9 mouse cellular contexts compared by ENCODE assay signal in the genomic region with DNA sequence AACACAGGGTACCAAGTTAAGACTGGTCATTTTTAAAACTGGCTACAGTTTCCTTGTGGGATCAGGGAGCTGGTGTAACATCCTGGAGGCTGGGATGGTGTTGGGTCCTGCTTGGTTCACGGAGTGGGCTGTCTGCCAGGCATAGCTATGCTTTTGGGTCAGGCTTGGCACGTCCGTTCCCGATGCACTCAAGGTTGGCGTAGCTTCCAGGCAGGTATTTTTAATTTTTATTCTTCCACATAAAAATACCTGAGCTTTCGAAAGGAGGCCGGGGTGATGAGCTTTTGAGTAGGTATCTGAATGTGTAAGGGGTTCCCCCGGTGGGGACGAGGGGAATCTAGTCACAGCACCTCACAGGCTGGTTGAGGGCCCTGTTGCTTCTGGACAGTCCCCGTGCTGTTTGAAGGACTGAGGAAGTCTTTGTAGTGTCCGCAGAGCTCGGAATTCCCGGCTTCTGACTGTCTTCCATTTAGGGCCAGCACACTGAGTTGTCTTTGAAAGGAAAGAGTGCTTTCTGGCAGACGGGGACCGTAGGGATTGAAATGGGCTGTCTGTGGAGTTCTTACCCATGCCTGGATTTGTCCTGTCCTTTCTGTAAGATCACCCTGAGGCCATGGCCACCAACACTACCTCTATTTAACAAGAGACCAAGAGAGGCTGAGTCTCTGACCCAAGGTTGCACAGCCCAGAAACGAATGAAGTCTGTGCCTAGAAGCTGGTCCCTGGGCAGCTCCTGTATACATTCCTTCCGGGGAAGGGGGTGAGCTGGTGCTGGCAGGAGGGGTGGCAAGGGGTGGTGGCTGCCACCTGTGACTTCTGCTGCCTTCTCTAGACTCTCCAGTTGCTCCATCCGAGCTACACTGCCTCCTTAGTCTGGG. TPM values are rescaled to one million over a fixed set of nuclear protein-coding genes. Genes with fewer than 3 reads are reported as not detected.
DNase-seq lines count a peak whose midpoint lies in the region; ATAC-seq lines count a peak whose summit lies in the region.
"Had no signal": no experiment of that assay in that cellular context is flagged by ENCODE, and none has a peak within 500 bp of the region (broad histone marks: within the 10 kb centered on the region; RNA-seq: fewer than 3 reads in every experiment).

No protein-coding gene starts in this region.

- peaks cover 65% of the 10 kb centered on the region for H3K79me2 ChIP-seq in macrophage (ENCODE audit: inconsistent target)

- ATAC-seq in heart, embryonic 14.5 days (ENCODE audit: insufficient number of reproducible peaks, insufficient read depth, low FRiP score, low read depth), result no peak
- ATAC-seq in CD4-positive, CD25-positive, alpha-beta regulatory T cell, adult 4 months, result no peak

- no peaks in the 10 kb centered on the region for H3K27me3 ChIP-seq in heart, embryonic 14.5 days (ENCODE audit: control insufficient read depth, insufficient read depth, low read length)

- H3K4me3 ChIP-seq in heart, embryonic 14.5 days (ENCODE audit: control insufficient read depth in 1 of 2, insufficient read depth in 1 of 2, low read depth in 1 of 2, low read length in 2 of 2), result peak overlapping the region; percentile 96 to 98
- peak overlapping the region; percentile 76 for H3K4me3 ChIP-seq in macrophage (ENCODE audit: inconsistent target)

- H3K9ac ChIP-seq in heart, embryonic 14.5 days (ENCODE audit: low read length), result peak overlapping the region; percentile 98

- H3K4me1 ChIP-seq in heart, embryonic 14.5 days (ENCODE audit: control insufficient read depth in 2 of 2, insufficient read depth in 2 of 2, low read length in 2 of 2), result peaks cover 24 to 37% of the 10 kb centered on the region in 2 experiments

- DNase-seq in embryo, embryonic 10 days (ENCODE audit: low spot score), result peak; percentile 33
- no peak for DNase-seq in embryo, embryonic 9.5 days (ENCODE audit: extremely low spot score)
- peak; percentile 79 to 81 for DNase-seq in cerebellum, adult 18-20 months
- peak; percentile 81 for DNase-seq in kidney, postnatal 10 days
- no peak for DNase-seq in embryo, embryonic 10.5 days (ENCODE audit: low spot score)

- 39% methylated on average over 18 of the region's 18 CpGs for WGBS in heart, embryonic 14.5 days
- 42% methylated on average over 18 of the region's 18 CpGs for WGBS in macrophage (ENCODE audit: missing documents)

- no peaks in the 10 kb centered on the region; the same call in 1 of the 2 replicates for H3K36me3 ChIP-seq in heart, embryonic 14.5 days (ENCODE audit: control insufficient read depth, insufficient read depth, low read length)
- no peaks in the 10 kb centered on the region for H3K36me3 ChIP-seq in macrophage (ENCODE audit: inconsistent target)

- peak overlapping the region; percentile 90 for H3K4me2 ChIP-seq in heart, embryonic 14.5 days (ENCODE audit: low read length)

- H3K9me3 ChIP-seq in heart, embryonic 14.5 days (ENCODE audit: control insufficient read depth, low read length), result no peaks in the 10 kb centered on the region

- peak overlapping the region; percentile 48 to 73; a peak in 3 of 4 replicates for H3K27ac ChIP-seq in heart, embryonic 14.5 days (replicated peaks in 1 of 2; ENCODE audit: control insufficient read depth in 1 of 2, insufficient read depth in 1 of 2, low read depth in 2 of 2, low read length in 2 of 2)
- peak overlapping the region; percentile 61 for H3K27ac ChIP-seq in macrophage

RNA-seq across cellular contexts. Expression of a gene that starts 1.7 kb away (rescaled TPM):
- polyA plus RNA-seq in heart, embryonic 14.5 days (2014; fragmentation: Nextera tagmentation; extraction: Ambion mirVana), result 14.4 and 19.1 TPM in 2 replicates
- 100 to 1,000 TPM; 147 to 750 (median 196) TPM for total RNA-seq in macrophage (2018; cell fraction: chromatin; rRNA removed)
- total RNA-seq in macrophage (2018; cell fraction: cytosol; rRNA removed), result 100 to 1,000 TPM in 5 of 26 experiments, 10 to 100 TPM in 21; 72.4 to 157 (median 88.1) TPM
- total RNA-seq in macrophage (2018; cell fraction: nucleus; rRNA removed), result 100 to 1,000 TPM; 108 to 337 (median 136) TPM
- 48.5 to 74.5 TPM (median 67.7 TPM) in 3 replicates for polyA plus RNA-seq in macrophage (2018)
- polyA plus RNA-seq in CD4-positive, CD25-positive, alpha-beta regulatory T cell, adult 4 months (2017; shearing (Covaris generic)), result 10 to 100 TPM; 14.5 to 23.4 TPM

RNA-seq across cellular contexts. Expression of a gene that starts 23.7 kb away (rescaled TPM):
- polyA plus RNA-seq in heart, embryonic 14.5 days (2014; fragmentation: Nextera tagmentation; extraction: Ambion mirVana), result 19.2 and 22.5 TPM in 2 replicates
- 10 to 100 TPM in 24 of 26 experiments, 1 to 10 TPM in 2; 6.2 to 80.4 (median 31.0) TPM for total RNA-seq in macrophage (2018; cell fraction: chromatin; rRNA removed)
- 10 to 100 TPM in 4 of 26 experiments, 1 to 10 TPM in 22; 2.0 to 12.0 (median 7.2) TPM for total RNA-seq in macrophage (2018; cell fraction: cytosol; rRNA removed)
- 10 to 100 TPM in 25 of 26 experiments, 1 to 10 TPM in 1; 4.8 to 59.3 (median 25.2) TPM for total RNA-seq in macrophage (2018; cell fraction: nucleus; rRNA removed)
- 6.7 to 11.2 TPM (median 7.2 TPM) in 3 replicates for polyA plus RNA-seq in macrophage (2018)
- polyA plus RNA-seq in CD4-positive, CD25-positive, alpha-beta regulatory T cell, adult 4 months (2017; shearing (Covaris generic)), result 10 to 100 TPM in 1 of 2 experiments, 1 to 10 TPM in 1; 9.9 to 18.6 TPM

RNA-seq across cellular contexts. Expression of a gene that starts 42.2 kb away (rescaled TPM):
- not detected in 2 replicates for polyA plus RNA-seq in heart, embryonic 14.5 days (2014; fragmentation: Nextera tagmentation; extraction: Ambion mirVana)
- total RNA-seq in macrophage (2018; cell fraction: chromatin; rRNA removed), result not detected
- total RNA-seq in macrophage (2018; cell fraction: cytosol; rRNA removed), result not detected
- total RNA-seq in macrophage (2018; cell fraction: nucleus; rRNA removed), result not detected
- not detected in 3 replicates for polyA plus RNA-seq in macrophage (2018)
- polyA plus RNA-seq in CD4-positive, CD25-positive, alpha-beta regulatory T cell, adult 4 months (2017; shearing (Covaris generic)), result not detected
- total RNA-seq: hematopoietic stem cell, adult 5-6 weeks had no signal

RNA-seq across cellular contexts. Expression of a gene that starts 51.0 kb away (rescaled TPM):
- polyA plus RNA-seq in heart, embryonic 14.5 days (2014; fragmentation: Nextera tagmentation; extraction: Ambion mirVana), result 1,183 and 1,268 TPM in 2 replicates
- total RNA-seq in macrophage (2018; cell fraction: chromatin; rRNA removed), result 100 to 1,000 TPM in 3 of 26 experiments, 10 to 100 TPM in 23; 33.9 to 262 (median 61.4) TPM
- total RNA-seq in macrophage (2018; cell fraction: cytosol; rRNA removed), result 1,000 to 10,000 TPM in 11 of 26 experiments, 100 to 1,000 TPM in 15; 571 to 1,302 (median 885) TPM
- total RNA-seq in macrophage (2018; cell fraction: nucleus; rRNA removed), result 100 to 1,000 TPM; 118 to 274 (median 175) TPM
- 520 to 1,272 TPM (median 1,219 TPM) in 3 replicates for polyA plus RNA-seq in macrophage (2018)
- polyA plus RNA-seq in CD4-positive, CD25-positive, alpha-beta regulatory T cell, adult 4 months (2017; shearing (Covaris generic)), result 1,000 to 10,000 TPM; 4,123 to 4,128 TPM

RNA-seq across cellular contexts. Expression of a gene that starts 56.8 kb away (rescaled TPM):
- 25.2 and 26.3 TPM in 2 replicates for polyA plus RNA-seq in heart, embryonic 14.5 days (2014; fragmentation: Nextera tagmentation; extraction: Ambion mirVana)
- total RNA-seq in macrophage (2018; cell fraction: chromatin; rRNA removed), result 100 to 1,000 TPM in 19 of 26 experiments, 10 to 100 TPM in 7; 62.0 to 244 (median 110) TPM
- total RNA-seq in macrophage (2018; cell fraction: cytosol; rRNA removed), result 10 to 100 TPM; 10.0 to 31.8 (median 20.5) TPM
- total RNA-seq in macrophage (2018; cell fraction: nucleus; rRNA removed), result 10 to 100 TPM; 33.2 to 96.2 (median 57.2) TPM
- polyA plus RNA-seq in macrophage (2018), result 12.9 to 25.7 TPM (median 22.1 TPM) in 3 replicates
- polyA plus RNA-seq in CD4-positive, CD25-positive, alpha-beta regulatory T cell, adult 4 months (2017; shearing (Covaris generic)), result 10 to 100 TPM; 25.2 to 36.2 TPM

Comparison
In these comparisons a context has a peak if more than half of its experiments do, and no peak if none do; other contexts are left out.
1. DNase-seq: peak in embryo, embryonic 10 days (single experiment), cerebellum, adult 18-20 months (2 of 2) and kidney, postnatal 10 days (single experiment); none in embryo, embryonic 9.5 days (single experiment) and embryo, embryonic 10.5 days (single experiment).